Mouse (Mus musculus): Measurements from ENCODE around the gene Aaed1.

DNA sequence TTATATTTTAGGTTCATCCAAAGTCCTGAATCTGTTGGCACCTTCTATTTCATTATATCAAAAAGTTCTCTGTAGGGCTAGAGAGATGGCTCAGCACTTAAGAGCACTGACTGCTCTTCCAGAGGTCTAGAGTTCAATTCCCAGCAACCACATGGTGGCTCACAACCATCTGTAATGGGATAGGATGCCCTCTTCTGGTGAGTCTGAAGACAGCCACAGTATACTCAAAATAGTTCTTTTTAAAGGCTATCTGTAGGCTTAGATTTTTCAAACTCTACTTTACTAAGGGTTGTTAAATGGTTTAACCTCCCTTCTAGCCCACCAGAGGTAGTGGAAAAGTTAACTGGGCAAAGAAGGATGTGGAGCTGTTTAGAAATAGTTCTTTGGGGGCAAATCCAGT is 7.3 kb upstream of the Aaed1 start:
- TF ChIP-seq CTCF (IDR thresholded peaks at IDR 0.05; ENCODE audit: control insufficient read depth, insufficient read depth, insufficient read length) = no peak
- no peak for TF ChIP-seq MYOG (IDR thresholded peaks at IDR 0.05; ENCODE audit: control insufficient read depth, extremely low read depth, insufficient read length)

Measured in C2C12 (cell line).